Mouse (Mus musculus): ENCODE data around the gene Spats2. TPM values are rescaled to one million over a fixed set of nuclear protein-coding genes. Genes with fewer than 3 reads are reported as not detected.

The Spats2 gene
- total RNA-seq, 2 experiments from 2014 or later = 3.7 to 4.3 TPM

- no peak overlapping the region for H3K4me3 ChIP-seq
- intact Hi-C loops (cut with DNase I) = no loop called here
- no peak for TF ChIP-seq CTCF (IDR thresholded peaks at IDR 0.05)
- H3K27ac ChIP-seq = no peak overlapping the region
- peak; percentile 6 for DNase-seq
Observed at GRCm38 (mm10) chr15:99105238-99105637, 20.5 kb upstream of the Spats2 start.

GRCm38 (mm10) chr15:99107866-99108265, 17.9 kb upstream of the Spats2 start:
- TF ChIP-seq CTCF (IDR thresholded peaks at IDR 0.05) = no peak
- no peak for DNase-seq
- intact Hi-C loops (cut with DNase I) = no loop called here
- Histone ChIP-seq H3K4me3 (no peak overlapping the region), H3K27ac (no peak overlapping the region)

- H3K27ac ChIP-seq = no peak overlapping the region
- no peak overlapping the region for H3K4me3 ChIP-seq
- DNase-seq = no peak
- intact Hi-C loops (cut with DNase I) = no loop called here
- TF ChIP-seq CTCF (IDR thresholded peaks at IDR 0.05) = no peak
Observed at GRCm38 (mm10) chr15:99111139-99111538, 14.6 kb upstream of the Spats2 start.

- no peak for DNase-seq
- Histone ChIP-seq H3K4me3 (no peak overlapping the region), H3K27ac (no peak overlapping the region)
- no peak for TF ChIP-seq CTCF (IDR thresholded peaks at IDR 0.05)
- intact Hi-C loops (cut with DNase I) = no loop called here
Observed at GRCm38 (mm10) chr15:99111809-99112208, 13.9 kb upstream of the Spats2 start.

GRCm38 (mm10) chr15:99112843-99113395, 12.8 kb upstream of the Spats2 start:
- no peak overlapping the region for H3K27ac ChIP-seq
- TF ChIP-seq CTCF (IDR thresholded peaks at IDR 0.05) = no peak
- DNase-seq = no peak
- no peak overlapping the region for H3K4me3 ChIP-seq
- intact Hi-C loops (cut with DNase I) = no loop called here

- TF ChIP-seq CTCF (IDR thresholded peaks at IDR 0.05) = peak; percentile 51
- intact Hi-C loops (cut with DNase I) = no loop called here
- H3K27ac ChIP-seq = no peak overlapping the region
- no peak overlapping the region for H3K4me3 ChIP-seq
- DNase-seq = no peak
Observed at GRCm38 (mm10) chr15:99113396-99113975, 12.2 kb upstream of the Spats2 start.

GRCm38 (mm10) chr15:99114312-99115064, 11.2 kb upstream of the Spats2 start:
- no peak overlapping the region for H3K27ac ChIP-seq
- TF ChIP-seq CTCF (IDR thresholded peaks at IDR 0.05) = no peak
- no peak for DNase-seq
- intact Hi-C loops (cut with DNase I) = no loop called here
- no peak overlapping the region for H3K4me3 ChIP-seq

GRCm38 (mm10) chr15:99115065-99115423, 10.7 kb upstream of the Spats2 start:
- intact Hi-C loops (cut with DNase I) = no loop called here
- no peak overlapping the region for H3K4me3 ChIP-seq
- no peak overlapping the region for H3K27ac ChIP-seq
- no peak for TF ChIP-seq CTCF (IDR thresholded peaks at IDR 0.05)
- DNase-seq = no peak

GRCm38 (mm10) chr15:99116539-99116938, 9.2 kb upstream of the Spats2 start:
- no peak for DNase-seq
- no peak overlapping the region for H3K27ac ChIP-seq
- TF ChIP-seq CTCF (IDR thresholded peaks at IDR 0.05) = no peak
- H3K4me3 ChIP-seq = no peak overlapping the region
- intact Hi-C loops (cut with DNase I) = no loop called here

- intact Hi-C loops (cut with DNase I) = no loop called here
- no peak overlapping the region for H3K4me3 ChIP-seq
- no peak for DNase-seq
- no peak overlapping the region for H3K27ac ChIP-seq
- no peak for TF ChIP-seq CTCF (IDR thresholded peaks at IDR 0.05)
Observed at GRCm38 (mm10) chr15:99120814-99121213, 4.9 kb upstream of the Spats2 start.

- intact Hi-C loops (cut with DNase I) = no loop called here
- no peak for TF ChIP-seq CTCF (IDR thresholded peaks at IDR 0.05)
- Histone ChIP-seq H3K4me3 (no peak overlapping the region), H3K27ac (no peak overlapping the region)
- no peak for DNase-seq
Observed at GRCm38 (mm10) chr15:99122642-99123041, 3.1 kb upstream of the Spats2 start.

GRCm38 (mm10) chr15:99126081-99126815, 532 bp downstream of the Spats2 start:
- peak overlapping the region; percentile 95 for H3K27ac ChIP-seq
- peak overlapping the region; percentile 78 for H3K4me3 ChIP-seq
- DNase-seq = peak; percentile 88
- no peak for TF ChIP-seq CTCF (IDR thresholded peaks at IDR 0.05)
- intact Hi-C loops (cut with DNase I) = no loop called here

GRCm38 (mm10) chr15:99126816-99127365, 1.2 kb downstream of the Spats2 start:
- TF ChIP-seq CTCF (IDR thresholded peaks at IDR 0.05) = no peak
- no peak for DNase-seq
- peak overlapping the region; percentile 95 for H3K27ac ChIP-seq
- intact Hi-C loops (cut with DNase I) = no loop called here
- peak overlapping the region; percentile 78 for H3K4me3 ChIP-seq

Data from gastrocnemius, adult 2 months (tissue).